Mouse (Mus musculus) heart, postnatal 0 days (tissue): ENCODE data around the gene Ncstn. TPM values are rescaled to one million over a fixed set of nuclear protein-coding genes. Genes with fewer than 3 reads are reported as not detected.

Experiments
- ATAC-seq: fragments of 200-750 bp; cut with Nextera tagmentation; 2 replicates; pipeline ENCODE4 v1.8.0; 2017; ENCODE audit warnings: low read depth, moderate number of reproducible peaks, moderate library complexity; ENCODE audit not compliant: insufficient read depth
- DNase-seq: peaks from one replicate; pipeline ENCODE4 v3.0.0-alpha.2; 2016; ENCODE audit warnings: low spot score
- H3K27ac ChIP-seq: fragments of 300-500 bp; sonication (generic); 2 replicates; pipeline ENCODE4 v1.5.1; 2014; ENCODE audit warnings: low read depth, mild to moderate bottlenecking
- H3K27me3 ChIP-seq: fragments of 300-500 bp; sonication (generic); 2 replicates; pipeline ENCODE4 v1.6.1; 2014; ENCODE audit warnings: low read length, mixed read lengths; ENCODE audit not compliant: control insufficient read depth, insufficient read depth
- H3K36me3 ChIP-seq: fragments of 300-500 bp; sonication (generic); replicated peaks from 2 replicates; pipeline ENCODE4 v1.6.1; 2014; ENCODE audit warnings: low read length, mixed read lengths; ENCODE audit not compliant: control insufficient read depth, insufficient read depth
- H3K4me1 ChIP-seq: fragments of 300-500 bp; sonication (generic); 2 replicates; pipeline ENCODE4 v1.6.1; 2014; ENCODE audit warnings: antibody characterized with exemption; ENCODE audit not compliant: control insufficient read depth, insufficient read depth
- H3K4me2 ChIP-seq: fragments of 300-500 bp; sonication (generic); 2 replicates; pipeline ENCODE4 v1.6.1; 2014; ENCODE audit warnings: low read depth, mild to moderate bottlenecking, low read length, moderate library complexity
- H3K4me3 ChIP-seq: fragments of 300-500 bp; sonication (generic); 2 replicates; pipeline ENCODE4 v1.5.1; 2014; ENCODE audit warnings: low read depth, low read length
- H3K9ac ChIP-seq: fragments of 300-500 bp; sonication (generic); replicated peaks from 2 replicates; pipeline ENCODE4 v1.6.1; 2014; ENCODE audit warnings: low read depth, low read length, mixed read lengths
- H3K9me3 ChIP-seq: fragments of 300-500 bp; sonication (generic); replicated peaks from 2 replicates; pipeline ENCODE4 v1.6.1; 2016; ENCODE audit warnings: low read length; ENCODE audit not compliant: control insufficient read depth
- CTCF ChIP-seq: IDR thresholded peaks from 2 replicates; pipeline ENCODE4 v1.5.1; 2016; ENCODE audit warnings: antibody characterized with exemption, control low read depth, low read depth
- EP300 ChIP-seq: IDR thresholded peaks from 2 replicates; pipeline ENCODE4 v1.6.1; 2016; ENCODE audit warnings: antibody characterized with exemption, low read depth
- WGBS: fragments of 180-500 bp; shearing (Covaris S2); extraction: QIAGEN DNeasy Blood & Tissue Kit; methylation state at CpG from one replicate; pipeline ENCODE4 v1.1.7; 2014; 5-methylcytosine and 5-hydroxymethylcytosine counted together
- polyA plus RNA-seq: library from polyadenylated mRNA; unstranded; fragments of >200 nt; fragmentation: Nextera tagmentation; extraction: Ambion mirVana; gene quantifications from 2 replicates; pipeline ENCODE4 v1.2.1, GENCODE M21; 2015
- total RNA-seq: library from RNA; depleted of rRNA; stranded (reverse); fragments of >200 nt; gene quantifications from 2 replicates; pipeline ENCODE4 v1.2.3, GENCODE M21; 2014; ENCODE audit warnings: low replicate concordance

The Ncstn gene
- total and polyA plus RNA-seq, 2 experiments from 2014 or later = 53.4 to 68.1 TPM

DNA sequence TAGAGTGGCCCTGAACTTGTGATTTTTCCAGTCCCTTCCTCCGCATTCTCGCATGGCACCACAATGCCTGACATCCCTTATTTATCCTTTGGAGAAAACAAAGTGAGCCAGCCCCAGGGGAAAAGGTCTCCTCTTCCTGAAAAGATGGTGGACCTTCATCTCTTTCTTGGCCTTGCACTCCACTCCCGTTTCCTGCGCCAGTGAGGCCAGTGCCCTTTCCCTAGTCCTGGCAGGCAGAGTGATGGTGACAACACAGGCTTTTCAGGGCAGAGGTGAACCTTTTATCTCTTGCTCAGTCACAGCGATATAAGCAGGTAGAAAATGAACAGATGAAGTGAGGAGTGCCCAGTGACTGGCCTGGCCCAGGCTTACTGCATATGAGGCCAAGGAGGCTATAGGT, 44.9 kb upstream of the Ncstn start:
- Histone ChIP-seq H3K36me3 (peaks cover 54% of the 10 kb centered on the region), H3K4me3 (peak overlapping the region; percentile 92), H3K4me2 (peak overlapping the region; percentile 90), H3K9me3 (no peaks in the 10 kb centered on the region), H3K27ac (no peak overlapping the region), H3K9ac (peak overlapping the region; percentile 89), H3K27me3 (no peaks in the 10 kb centered on the region), H3K4me1 (peaks cover 7% of the 10 kb centered on the region)
- no peak for TF ChIP-seq CTCF
- no peak for TF ChIP-seq EP300
- DNase-seq (no peak), ATAC-seq (no peak)
- WGBS = 30% methylated on average over 5 of the region's 5 CpGs

DNA sequence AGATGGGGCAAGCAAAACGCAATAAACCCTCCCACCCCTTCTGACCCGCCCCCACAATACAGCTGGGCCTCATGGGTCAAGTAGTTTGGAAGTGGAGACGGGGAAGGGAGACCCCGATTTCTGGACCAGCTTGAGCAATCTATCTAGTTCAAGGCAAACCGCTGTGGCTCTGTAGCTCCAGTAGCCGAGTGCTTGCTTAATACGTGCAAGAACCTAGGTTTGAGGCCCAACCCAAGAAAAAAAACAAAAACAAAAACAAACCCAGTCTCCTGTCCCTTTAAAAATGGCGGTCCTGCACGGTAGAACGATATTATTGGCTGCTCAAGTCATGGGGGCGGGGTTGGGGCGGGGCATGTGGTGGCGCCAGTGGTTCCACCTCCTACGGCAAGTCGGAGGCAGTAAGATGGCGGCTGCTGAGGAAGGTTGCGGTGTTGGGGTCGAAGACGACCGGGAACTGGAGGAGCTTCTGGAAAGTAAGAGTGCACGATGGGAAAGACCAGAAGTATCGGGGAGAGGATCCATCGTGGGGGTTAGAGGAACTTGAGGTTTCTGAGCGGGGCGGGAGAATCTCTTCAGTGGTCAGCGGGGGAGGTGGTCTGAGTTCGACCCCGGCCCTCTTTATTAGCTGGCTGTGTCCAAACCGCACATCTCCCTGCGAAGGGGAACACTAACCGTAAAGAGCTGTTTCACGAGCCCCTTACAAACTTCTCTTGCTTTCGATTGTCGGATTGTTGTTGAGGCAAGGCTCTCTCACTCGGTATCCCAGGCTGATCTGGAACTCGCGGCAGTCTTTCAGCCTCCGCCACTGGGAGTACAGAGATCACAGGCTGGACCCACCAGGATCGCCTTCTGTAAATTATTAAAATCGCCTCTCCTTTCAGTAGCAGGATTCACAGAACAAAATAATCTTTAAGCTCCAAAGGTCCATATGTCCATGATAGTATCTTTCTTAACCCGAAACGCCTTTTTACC, 44.1 kb upstream of the Ncstn start, which contains the start of gene Pex19:
Pex19 (plus strand) TSS at position 380 of the 972 bp plus-strand sequence.
- H3K27me3 ChIP-seq = no peaks in the 10 kb centered on the region
- H3K4me1 ChIP-seq = peaks cover 7% of the 10 kb centered on the region
- peak; percentile 92 for DNase-seq
- no peak for TF ChIP-seq EP300
- no peak for TF ChIP-seq CTCF
- under 1% methylated on average over 42 of the region's 42 CpGs for WGBS
- no peaks in the 10 kb centered on the region for H3K9me3 ChIP-seq
- peaks cover 54% of the 10 kb centered on the region for H3K36me3 ChIP-seq
- H3K4me3 ChIP-seq = peak within 1 kb of the TSS; percentile 92
- peak within 1 kb of the TSS; percentile 66 for H3K27ac ChIP-seq
- H3K4me2 ChIP-seq = peak within 1 kb of the TSS; percentile 90
- H3K9ac ChIP-seq = peak within 1 kb of the TSS; percentile 89
- ATAC-seq = peak; percentile 96

- TF ChIP-seq EP300 (no peak), CTCF (no peak)
- ATAC-seq (no peak), DNase-seq (no peak)
- 75% methylated on average over 6 of the region's 6 CpGs for WGBS
- H3K27ac ChIP-seq = no peak overlapping the region
- H3K36me3 ChIP-seq = peaks cover 54% of the 10 kb centered on the region
- H3K9ac ChIP-seq = no peak overlapping the region
- no peak overlapping the region for H3K4me2 ChIP-seq
- no peak overlapping the region for H3K4me3 ChIP-seq
- no peaks in the 10 kb centered on the region for H3K27me3 ChIP-seq
- peaks cover 7% of the 10 kb centered on the region for H3K4me1 ChIP-seq
- H3K9me3 ChIP-seq = no peaks in the 10 kb centered on the region
These were observed 42.0 kb upstream of the Ncstn start for GRCm38 (mm10) chr1:172124572-172124971.

GRCm38 (mm10) chr1:172122671-172123070, 40.1 kb upstream of the Ncstn start:
- TF ChIP-seq CTCF = no peak
- TF ChIP-seq EP300 = no peak
- Histone ChIP-seq H3K27ac (no peak overlapping the region), H3K4me1 (peaks cover 4% of the 10 kb centered on the region), H3K9ac (no peak overlapping the region), H3K4me3 (no peak overlapping the region), H3K4me2 (no peak overlapping the region), H3K36me3 (peaks cover 59% of the 10 kb centered on the region), H3K9me3 (no peaks in the 10 kb centered on the region), H3K27me3 (no peaks in the 10 kb centered on the region)
- DNase-seq (no peak), ATAC-seq (no peak)
- 64% methylated on average over 2 of the region's 2 CpGs for WGBS

DNA sequence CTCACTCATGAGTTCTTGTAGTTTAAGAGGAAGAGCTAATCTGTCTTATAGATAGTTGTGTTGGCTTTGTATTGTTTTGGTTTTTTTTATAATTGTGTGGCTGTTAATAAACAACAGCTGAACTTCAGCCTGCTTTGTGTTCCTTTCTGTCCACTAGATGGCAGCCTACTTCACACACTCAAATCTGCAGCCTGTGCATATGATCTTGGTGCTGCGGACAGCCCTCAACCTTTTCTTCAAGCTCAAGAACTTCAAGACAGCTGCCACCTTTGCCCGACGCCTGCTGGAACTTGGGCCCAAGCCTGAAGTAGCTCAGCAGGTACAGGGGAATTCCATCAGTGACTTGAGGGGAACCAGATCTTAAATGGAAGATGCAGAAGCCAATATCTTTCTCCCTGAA, 37.1 kb upstream of the Ncstn start:
- TF ChIP-seq CTCF = peak; percentile 76
- TF ChIP-seq EP300 = no peak
- H3K27ac ChIP-seq = no peak overlapping the region
- no peak overlapping the region for H3K4me3 ChIP-seq
- ATAC-seq = peak; percentile 63
- H3K4me2 ChIP-seq = no peak overlapping the region
- no peaks in the 10 kb centered on the region for H3K27me3 ChIP-seq
- H3K36me3 ChIP-seq = peaks cover 89% of the 10 kb centered on the region
- DNase-seq = peak; percentile 80
- H3K9me3 ChIP-seq = no peaks in the 10 kb centered on the region
- no peak overlapping the region for H3K9ac ChIP-seq
- no peaks in the 10 kb centered on the region for H3K4me1 ChIP-seq
- 50% methylated on average over 3 of the region's 3 CpGs for WGBS
